Mouse (Mus musculus) lung, embryonic 16.5 days (tissue): ENCODE data around the gene Slc22a4. TPM values are rescaled to one million over a fixed set of nuclear protein-coding genes. Genes with fewer than 3 reads are reported as not detected.
A peak's percentile ranks its signal among the peaks of the same experiment; 100 is the strongest.
"Not testable (repeated sequence)": the region's sequence is repeated elsewhere in the genome, so short reads cannot be mapped to it uniquely, and the experiment has no call there.

Source experiments
- ATAC-seq: fragments of 200-750 bp; cut with Nextera tagmentation; 2 replicates; pipeline ENCODE4 v1.8.0; 2017; ENCODE audit warnings: low read depth, mild to moderate bottlenecking, moderate library complexity
- H3K27ac ChIP-seq: fragments of 300-500 bp; sonication (generic); 2 replicates; pipeline ENCODE4 v1.5.1; 2014; ENCODE audit warnings: mild to moderate bottlenecking, control low read depth, low read length
- H3K27me3 ChIP-seq: fragments of 300-500 bp; sonication (generic); 2 replicates; pipeline ENCODE4 v1.6.1; 2014; ENCODE audit warnings: low read depth, low read length, mixed read lengths; ENCODE audit not compliant: control insufficient read depth, insufficient read depth
- H3K36me3 ChIP-seq: fragments of 300-500 bp; sonication (generic); 2 replicates; pipeline ENCODE4 v1.6.1; 2014; ENCODE audit warnings: low read length; ENCODE audit not compliant: control insufficient read depth, insufficient read depth
- H3K4me1 ChIP-seq: fragments of 300-500 bp; sonication (generic); replicated peaks from 2 replicates; pipeline ENCODE4 v1.6.1; 2014; ENCODE audit warnings: low read length, mixed read lengths; ENCODE audit not compliant: control insufficient read depth, insufficient read depth
- H3K4me2 ChIP-seq: fragments of 300-500 bp; sonication (generic); 2 replicates; pipeline ENCODE4 v1.6.1; 2014; ENCODE audit warnings: low read depth, low read length, control low read depth
- H3K4me3 ChIP-seq: fragments of 300-500 bp; sonication (generic); 2 replicates; pipeline ENCODE4 v1.5.1; 2014; ENCODE audit warnings: mild to moderate bottlenecking, low read length, control low read depth
- H3K9ac ChIP-seq: fragments of 300-500 bp; sonication (generic); 2 replicates; pipeline ENCODE4 v1.6.1; 2014; ENCODE audit warnings: low read length, control low read depth
- H3K9me3 ChIP-seq: fragments of 300-500 bp; sonication (generic); 2 replicates; pipeline ENCODE4 v1.6.1; 2016; ENCODE audit warnings: low read length; ENCODE audit not compliant: control insufficient read depth
- WGBS: fragments of 180-500 bp; shearing (Covaris S2); extraction: QIAGEN DNeasy Blood & Tissue Kit; methylation state at CpG from one replicate; pipeline ENCODE4 v1.1.7; 2014; 5-methylcytosine and 5-hydroxymethylcytosine counted together
- polyA plus RNA-seq: library from polyadenylated mRNA; unstranded; fragments of >200 nt; fragmentation: Nextera tagmentation; extraction: Ambion mirVana; gene quantifications from 2 replicates; pipeline ENCODE4 v1.2.1, GENCODE M21; 2015

Gene Slc22a4
- polyA plus RNA-seq, 1 experiment from 2014 or later = 0.63 TPM

- Histone ChIP-seq H3K36me3 (no peaks in the 10 kb centered on the region), H3K4me1 (peaks cover 4% of the 10 kb centered on the region), H3K9me3 (no peaks in the 10 kb centered on the region), H3K4me3 (no peak overlapping the region), H3K27me3 (no peaks in the 10 kb centered on the region), H3K27ac (no peak overlapping the region), H3K9ac (no peak overlapping the region), H3K4me2 (no peak overlapping the region)
- ATAC-seq = no peak
Observed at GRCm38 (mm10) chr11:53975559-53975958, 52.3 kb downstream of the Slc22a4 start.

DNA sequence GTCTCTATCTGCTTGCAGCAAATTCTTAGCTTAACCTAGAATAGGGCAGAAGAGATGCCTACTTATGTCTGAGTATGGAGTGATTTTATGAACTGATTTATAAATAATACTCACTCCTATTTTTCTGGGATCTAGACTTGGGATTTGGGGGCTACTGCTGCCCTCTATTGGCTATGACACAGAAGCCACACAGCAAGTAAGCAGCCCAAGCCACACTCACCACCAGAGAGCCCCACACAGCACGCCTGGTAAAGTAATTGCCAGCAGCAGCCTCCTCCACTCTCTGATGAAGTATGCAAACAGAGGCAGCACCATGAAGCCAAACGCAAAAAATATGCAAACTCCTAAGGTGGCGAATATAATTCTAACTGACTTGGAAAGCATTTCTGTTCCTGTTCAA is 68.9 kb downstream of the Slc22a4 start:
- no peak overlapping the region for H3K9ac ChIP-seq
- no peak overlapping the region for H3K4me3 ChIP-seq
- no peaks in the 10 kb centered on the region for H3K9me3 ChIP-seq
- WGBS = 43% methylated on average over 3 of the region's 3 CpGs
- no peaks in the 10 kb centered on the region for H3K27me3 ChIP-seq
- H3K27ac ChIP-seq = no peak overlapping the region
- no peaks in the 10 kb centered on the region for H3K36me3 ChIP-seq
- H3K4me1 ChIP-seq = no peaks in the 10 kb centered on the region
- no peak overlapping the region for H3K4me2 ChIP-seq
- no peak for ATAC-seq

DNA sequence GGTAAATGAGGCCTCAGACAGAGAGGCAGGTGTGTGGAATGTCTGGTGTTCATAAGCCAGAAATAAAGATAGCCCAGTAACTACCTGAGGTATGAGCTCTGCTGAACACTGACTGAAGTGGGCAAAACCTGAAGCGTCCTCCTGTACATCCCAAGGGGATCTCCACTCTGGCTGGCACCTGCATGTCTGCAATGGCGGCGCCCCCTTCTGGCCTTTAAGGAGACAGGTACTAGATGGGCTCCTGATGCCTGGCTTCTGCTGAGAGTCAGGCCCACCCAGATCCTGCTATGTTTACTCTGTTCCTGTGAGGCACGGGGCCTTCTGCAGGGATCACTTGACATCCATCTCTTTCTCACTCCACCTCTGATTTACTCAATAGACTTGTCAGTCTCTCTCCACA is 69.7 kb downstream of the Slc22a4 start:
- H3K4me3 ChIP-seq, H3K27me3 ChIP-seq, H3K4me2 ChIP-seq, ATAC-seq, H3K36me3 ChIP-seq, H3K27ac ChIP-seq, H3K4me1 ChIP-seq, H3K9me3 ChIP-seq, H3K9ac ChIP-seq: not testable (repeated sequence)
- 13% methylated on average over 3 of the region's 4 CpGs for WGBS

- Histone ChIP-seq H3K4me2 (no peak overlapping the region), H3K4me1 (no peaks in the 10 kb centered on the region), H3K27ac (no peak overlapping the region), H3K9ac (no peak overlapping the region), H3K9me3 (no peaks in the 10 kb centered on the region), H3K36me3 (no peaks in the 10 kb centered on the region), H3K4me3 (no peak overlapping the region), H3K27me3 (no peaks in the 10 kb centered on the region)
- no peak for ATAC-seq
- 69% methylated on average over 1 of the region's 1 CpGs for WGBS
Observed at GRCm38 (mm10) chr11:53956636-53957035, 71.3 kb downstream of the Slc22a4 start.

DNA sequence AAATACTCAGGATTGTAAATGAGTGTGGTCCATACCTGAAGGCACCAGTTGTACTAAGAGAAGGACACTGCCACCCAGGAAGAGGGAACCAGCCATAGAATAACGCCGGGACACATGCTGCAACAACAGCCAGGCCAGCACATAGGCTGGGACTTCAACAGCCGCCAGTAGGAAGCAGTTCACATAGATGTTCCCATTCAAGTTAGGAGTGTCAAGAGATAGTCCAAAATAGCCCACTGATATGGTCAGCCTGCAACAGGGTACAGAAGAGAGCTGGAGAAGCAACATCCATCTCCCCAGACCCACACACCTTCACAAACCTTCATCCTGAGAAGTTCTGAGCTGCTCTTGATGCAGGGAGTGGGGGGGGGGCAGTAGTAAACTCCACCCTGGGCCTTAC is 73.2 kb downstream of the Slc22a4 start:
- no peak overlapping the region for H3K27ac ChIP-seq

GRCm38 (mm10) chr11:53950133-53950532 is 77.8 kb downstream of the Slc22a4 start:
- ATAC-seq = peak; percentile 78
- WGBS = no CpG with 5 or more reads among the region's 3 CpGs
- not testable (repeated sequence) for H3K4me2 ChIP-seq, H3K36me3 ChIP-seq, H3K9ac ChIP-seq, H3K9me3 ChIP-seq, H3K27ac ChIP-seq, H3K4me3 ChIP-seq, H3K27me3 ChIP-seq, H3K4me1 ChIP-seq

More for the DNA sequence above, 73.2 kb downstream of the Slc22a4 start:
- H3K4me3 ChIP-seq = no peak overlapping the region
- no peak overlapping the region for H3K9ac ChIP-seq
- no peak for ATAC-seq
- no peaks in the 10 kb centered on the region for H3K36me3 ChIP-seq
- no peak overlapping the region for H3K4me2 ChIP-seq
- H3K27me3 ChIP-seq = no peaks in the 10 kb centered on the region
- no peaks in the 10 kb centered on the region for H3K9me3 ChIP-seq
- no peaks in the 10 kb centered on the region for H3K4me1 ChIP-seq
- 75% methylated on average over 3 of the region's 3 CpGs for WGBS

Other genes starting within 250 kb of the Slc22a4 start
- gene Gm12216, start 168.8 kb downstream of the Slc22a4 start, polyA plus RNA-seq = 1.8 and 2.4 TPM in 2 replicates
- 9.1 and 9.7 TPM in 2 replicates for gene Slc22a5, start 136.4 kb downstream of the Slc22a4 start, polyA plus RNA-seq
- 3.6 and 5.0 TPM in 2 replicates for gene Slc22a21, start 47.8 kb downstream of the Slc22a4 start, polyA plus RNA-seq
- 12.6 and 15.6 TPM in 2 replicates for gene Pdlim4, start 40.9 kb upstream of the Slc22a4 start, polyA plus RNA-seq
- 41.4 and 47.4 TPM in 2 replicates for gene P4ha2, start 72.0 kb upstream of the Slc22a4 start, polyA plus RNA-seq
- 1.2 and 2.5 TPM in 2 replicates for gene Csf2, start 221.6 kb upstream of the Slc22a4 start, polyA plus RNA-seq
- gene Il3, start 239.2 kb upstream of the Slc22a4 start, polyA plus RNA-seq = not detected in 2 replicates